Mouse (Mus musculus) kidney, adult 2 months (tissue): Measurements from ENCODE around the gene Gm15737. TPM values are rescaled to one million over a fixed set of nuclear protein-coding genes. Genes with fewer than 3 reads are reported as not detected.
A peak's percentile ranks its signal among the peaks of the same experiment; 100 is the strongest.

Experiments
- DNase-seq: peaks from one replicate; pipeline ENCODE4 v3.0.0; 2021
- H3K27ac ChIP-seq: fragments of 200-500 bp; 2 replicates; pipeline ENCODE4 v1.5.1; 2012; ENCODE audit warnings: low read depth, low read length, control low read depth, inconsistent platforms; ENCODE audit not compliant: insufficient read depth
- H3K27me3 ChIP-seq: fragments of 200-500 bp; replicated peaks from 2 replicates; pipeline ENCODE4 v1.6.1; 2012; ENCODE audit warnings: mild to moderate bottlenecking, moderate library complexity, low read length, inconsistent platforms; ENCODE audit not compliant: control insufficient read depth, insufficient read depth
- H3K36me3 ChIP-seq: fragments of 200-500 bp; 2 replicates; pipeline ENCODE4 v1.6.1; 2012; ENCODE audit warnings: mild to moderate bottlenecking, moderate library complexity, low read length, inconsistent platforms; ENCODE audit not compliant: control insufficient read depth, insufficient read depth
- H3K4me1 ChIP-seq: fragments of 200-500 bp; 2 replicates; pipeline ENCODE4 v1.6.1; 2011; ENCODE audit warnings: low read length; ENCODE audit not compliant: control insufficient read depth, insufficient read depth
- H3K4me3 ChIP-seq: fragments of 200-500 bp; 2 replicates; pipeline ENCODE4 v1.5.1; 2011; ENCODE audit warnings: mild to moderate bottlenecking, low read depth, low read length, control low read depth; ENCODE audit not compliant: insufficient read depth
- CTCF ChIP-seq: fragments of 200-500 bp; conservative IDR thresholded peaks from 2 replicates; pipeline ENCODE4 v1.5.1; 2011; ENCODE audit warnings: low read depth, mild to moderate bottlenecking, control low read depth, low read length, moderate library complexity, mixed read lengths; ENCODE audit not compliant: insufficient read depth, insufficient read length
- POLR2A ChIP-seq: fragments of 200-500 bp; IDR thresholded peaks from one replicate; pipeline ENCODE4 v1.6.1; 2011; ENCODE audit warnings: low read depth, low read length, control low read depth
- WGBS: fragments of 180-500 bp; shearing (Covaris S2); methylation state at CpG from one replicate; pipeline ENCODE4 v1.1.7; 2018; 5-methylcytosine and 5-hydroxymethylcytosine counted together
- polyA plus RNA-seq: library from polyadenylated mRNA; depleted of rRNA; stranded (reverse); fragments of >200 nt; gene quantifications from 2 replicates; pipeline ENCODE4 v1.2.3, GENCODE M21; 2012

The Gm15737 gene
- polyA plus RNA-seq, 1 experiment = not detected

DNA sequence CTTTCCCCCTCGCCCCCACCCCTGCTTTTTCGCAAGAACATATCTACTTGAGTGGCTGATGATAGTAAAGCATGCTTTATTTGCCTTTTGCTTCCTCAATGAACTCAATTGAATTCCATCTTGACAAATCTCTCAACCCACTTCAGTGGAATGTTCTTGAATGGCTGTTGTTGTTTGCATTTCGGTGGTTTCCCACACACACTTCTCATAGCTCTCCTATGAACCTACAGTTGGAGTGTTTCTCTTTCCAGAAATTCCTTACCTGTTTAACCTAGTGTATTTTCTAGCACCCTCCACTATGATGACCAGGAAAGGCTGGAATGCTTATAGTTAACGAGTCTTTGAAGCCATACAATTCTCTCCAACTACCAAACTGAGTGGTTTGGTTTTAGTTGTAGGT is 14.3 kb upstream of the Gm15737 start:
- 89% methylated on average over 4 of the region's 4 CpGs for WGBS
- no peak overlapping the region for H3K4me3 ChIP-seq

DNA sequence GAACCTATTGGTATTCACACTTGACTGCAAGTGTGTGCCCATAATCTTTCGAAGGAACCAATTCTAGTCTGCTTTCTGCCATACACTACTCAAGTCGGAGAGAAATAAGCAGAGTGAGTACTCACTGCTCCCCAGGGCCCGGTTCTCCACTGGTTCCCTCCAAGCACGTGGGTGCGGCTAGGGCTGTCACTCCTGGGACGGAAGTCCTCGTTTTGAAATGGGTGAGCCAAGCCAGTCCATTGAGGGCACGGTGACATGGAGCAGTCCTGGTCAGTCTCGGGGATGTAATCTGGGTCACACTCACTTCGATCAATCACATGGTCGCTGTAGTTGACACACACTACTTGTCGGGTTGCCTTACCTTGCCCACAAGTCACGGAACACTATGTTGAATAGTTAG is 11.4 kb upstream of the Gm15737 start:
- peaks cover 22% of the 10 kb centered on the region for H3K4me1 ChIP-seq
- DNase-seq = no peak
- H3K4me3 ChIP-seq = no peak overlapping the region
- 89% methylated on average over 13 of the region's 13 CpGs for WGBS
- H3K27ac ChIP-seq = no peak overlapping the region
- no peaks in the 10 kb centered on the region; the same call in 1 of the 2 replicates for H3K36me3 ChIP-seq
- TF ChIP-seq CTCF (no peak), POLR2A (no peak)
- no peaks in the 10 kb centered on the region for H3K27me3 ChIP-seq

More for the DNA sequence above, 14.3 kb upstream of the Gm15737 start:
- Histone ChIP-seq H3K36me3 (no peaks in the 10 kb centered on the region; the same call in 1 of the 2 replicates), H3K27ac (no peak overlapping the region), H3K27me3 (no peaks in the 10 kb centered on the region), H3K4me1 (peaks cover 14% of the 10 kb centered on the region)
- no peak for TF ChIP-seq CTCF
- no peak for TF ChIP-seq POLR2A
- DNase-seq = no peak

DNA sequence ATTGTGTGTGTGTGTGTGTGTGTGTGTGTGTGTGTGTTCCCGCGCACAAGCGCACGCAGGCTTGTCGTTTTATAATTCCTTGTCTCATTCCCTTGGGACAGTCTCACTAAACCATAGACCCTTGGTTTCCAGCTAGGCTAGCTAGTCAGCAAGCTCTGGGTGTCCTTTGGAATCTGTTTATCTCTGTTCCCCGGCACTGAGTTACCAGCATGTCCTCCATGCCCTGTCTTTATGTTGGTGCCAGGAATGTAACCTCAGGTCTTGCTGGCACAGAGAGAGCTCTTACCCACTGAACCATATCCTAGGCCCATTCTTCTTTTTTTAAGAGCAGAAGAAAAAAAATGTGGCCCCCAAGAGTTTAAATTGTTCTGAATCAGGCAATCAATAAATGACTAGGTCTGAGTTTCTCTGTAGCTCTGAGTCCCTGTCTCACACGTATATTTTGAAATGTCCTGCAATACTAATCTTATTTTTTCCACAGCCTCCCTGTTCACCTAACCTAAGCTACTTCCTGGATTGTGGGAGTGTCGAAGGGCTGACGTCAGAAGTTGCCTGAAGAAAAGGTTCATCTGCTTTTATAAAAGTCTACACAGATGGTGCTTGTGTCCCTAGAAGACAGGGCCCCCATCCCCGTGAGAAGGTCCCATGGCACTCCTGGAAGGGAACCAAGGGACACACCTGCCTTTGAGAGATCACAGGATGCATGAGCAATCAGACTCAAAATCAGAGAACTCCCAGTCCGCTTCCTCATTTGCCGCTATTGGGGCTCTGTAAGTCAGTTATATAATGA is 10.2 kb upstream of the Gm15737 start:
- Histone ChIP-seq H3K27me3 (no peaks in the 10 kb centered on the region), H3K36me3 (no peaks in the 10 kb centered on the region; the same call in 1 of the 2 replicates), H3K4me1 (peaks cover 22% of the 10 kb centered on the region), H3K4me3 (no peak overlapping the region), H3K27ac (peak overlapping the region; percentile 49)
- 35% methylated on average over 12 of the region's 12 CpGs for WGBS
- TF ChIP-seq POLR2A = no peak
- no peak for TF ChIP-seq CTCF
- DNase-seq = peak; percentile 81

DNA sequence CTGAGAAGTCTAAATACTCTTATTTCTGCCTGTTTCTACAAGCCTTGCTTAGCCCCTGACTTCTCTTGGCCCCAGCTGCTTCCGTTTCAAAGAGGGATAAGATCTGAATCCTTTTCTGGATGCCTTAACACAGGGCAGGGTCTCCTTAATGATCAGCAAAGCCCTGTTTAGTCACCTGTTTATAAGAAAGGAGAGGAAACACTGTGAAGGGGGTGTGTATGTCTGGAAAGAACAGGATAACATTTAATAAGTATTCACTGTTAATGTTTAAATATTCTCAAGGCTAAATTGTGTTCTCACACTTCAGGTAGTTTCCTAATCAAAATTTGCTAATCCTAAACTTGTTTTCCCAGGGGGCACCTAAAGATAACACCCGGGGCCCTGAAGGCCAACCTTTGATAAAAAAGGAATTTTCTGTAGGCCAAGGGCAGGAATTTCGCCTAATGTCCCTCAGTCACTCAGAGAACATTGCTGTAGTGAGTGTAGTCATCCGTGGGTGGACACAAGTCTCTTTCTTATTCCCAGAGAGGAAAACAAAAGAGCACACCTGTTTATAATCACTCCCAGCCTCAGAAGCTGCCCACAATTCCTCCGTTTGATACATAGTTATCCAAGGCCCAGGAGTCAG is 8.8 kb upstream of the Gm15737 start:
- Histone ChIP-seq H3K36me3 (no peaks in the 10 kb centered on the region), H3K27me3 (no peaks in the 10 kb centered on the region), H3K4me1 (peaks cover 22% of the 10 kb centered on the region), H3K4me3 (no peak overlapping the region), H3K27ac (peak overlapping the region; percentile 89)
- DNase-seq = peak; percentile 52
- no peak for TF ChIP-seq POLR2A
- TF ChIP-seq CTCF = no peak
- 49% methylated on average over 5 of the region's 5 CpGs for WGBS

DNA sequence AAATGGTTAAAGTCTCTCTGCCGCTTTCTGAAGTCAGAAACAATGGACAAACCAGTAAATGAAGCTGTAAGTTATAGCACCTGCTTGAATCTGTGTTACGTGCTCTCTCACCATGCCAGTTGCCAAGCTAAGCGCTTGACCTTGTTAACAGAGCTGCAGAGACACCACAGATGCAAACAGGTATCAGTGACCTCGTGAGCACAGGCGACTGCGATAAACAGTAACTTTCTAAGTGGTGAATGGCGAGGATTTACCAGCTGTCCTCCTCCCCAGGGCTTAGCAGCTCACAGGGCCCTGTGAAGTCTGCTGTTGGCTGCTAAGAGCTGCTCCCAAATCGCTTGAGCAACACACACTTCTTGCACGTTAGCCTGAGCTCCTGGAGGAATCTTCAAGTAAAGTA is 6.6 kb upstream of the Gm15737 start:
- H3K27ac ChIP-seq = no peak overlapping the region
- peaks cover 18% of the 10 kb centered on the region for H3K4me1 ChIP-seq
- WGBS = 75% methylated on average over 9 of the region's 9 CpGs
- DNase-seq = no peak
- H3K36me3 ChIP-seq = no peaks in the 10 kb centered on the region
- H3K27me3 ChIP-seq = no peaks in the 10 kb centered on the region
- TF ChIP-seq CTCF = no peak
- no peak for TF ChIP-seq POLR2A
- H3K4me3 ChIP-seq = no peak overlapping the region

DNA sequence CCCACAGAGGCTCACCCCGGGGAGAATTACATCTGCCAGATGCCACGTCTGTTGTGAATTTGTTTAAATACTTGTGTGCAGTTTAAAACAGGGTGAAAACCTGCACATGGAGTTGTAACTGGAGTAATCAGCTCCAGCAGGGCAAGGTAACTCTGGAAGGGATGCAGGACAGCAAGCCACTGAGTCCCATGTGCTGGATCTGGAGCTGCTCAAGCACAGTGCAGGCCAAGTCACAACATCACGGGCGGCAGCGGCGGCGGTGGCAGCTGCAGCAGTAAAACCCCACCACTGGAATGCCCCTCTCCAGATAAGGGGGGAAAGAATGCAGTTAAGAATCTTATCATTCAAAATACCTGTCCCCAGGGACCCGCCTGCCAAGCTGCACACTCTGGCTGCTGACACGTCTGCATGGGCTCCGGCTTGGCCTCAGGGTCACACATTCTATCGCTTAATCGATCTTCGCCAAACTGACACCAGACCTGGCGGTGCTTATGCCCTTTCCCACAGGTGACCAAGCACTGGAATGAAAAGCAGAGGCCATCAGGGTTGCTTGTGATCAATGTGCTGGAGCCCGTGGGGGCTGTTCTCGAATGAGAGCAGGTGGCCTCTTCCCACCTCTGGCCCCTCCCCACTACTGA is 544 bp downstream of the Gm15737 start:
- H3K4me3 ChIP-seq = no peak overlapping the region
- peak overlapping the region; percentile 85 for H3K27ac ChIP-seq
- WGBS = 64% methylated on average over 16 of the region's 16 CpGs
- no peaks in the 10 kb centered on the region for H3K27me3 ChIP-seq
- DNase-seq = no peak
- no peak for TF ChIP-seq CTCF
- no peak for TF ChIP-seq POLR2A
- no peaks in the 10 kb centered on the region for H3K4me1 ChIP-seq
- H3K36me3 ChIP-seq = no peaks in the 10 kb centered on the region; the same call in 1 of the 2 replicates

DNA sequence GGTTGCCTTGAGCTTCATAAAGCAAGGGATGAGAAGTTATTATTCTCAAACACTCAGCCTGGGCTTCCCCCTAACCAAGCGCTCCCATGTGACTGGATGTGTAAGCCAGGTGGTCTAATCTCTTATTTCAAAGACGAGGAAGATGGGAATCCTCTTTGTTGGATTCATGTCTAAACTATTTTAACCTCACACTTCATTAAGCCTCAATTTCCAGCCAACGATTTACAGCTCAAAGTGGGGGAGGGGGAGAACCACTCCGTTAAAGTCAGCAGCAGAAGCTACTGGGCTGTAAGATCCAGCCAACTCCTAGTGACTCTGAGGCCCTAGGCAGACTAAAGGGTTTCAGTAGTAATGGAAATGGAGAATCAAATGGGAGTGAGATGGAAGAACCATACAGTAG is 2.7 kb downstream of the Gm15737 start:
- no peaks in the 10 kb centered on the region; the same call in 1 of the 2 replicates for H3K36me3 ChIP-seq
- no peak for TF ChIP-seq POLR2A
- TF ChIP-seq CTCF = no peak
- no peak overlapping the region for H3K4me3 ChIP-seq
- no peaks in the 10 kb centered on the region for H3K27me3 ChIP-seq
- 63% methylated on average over 4 of the region's 4 CpGs for WGBS
- H3K27ac ChIP-seq = no peak overlapping the region
- H3K4me1 ChIP-seq = 0 out of 2 replicates have a peak, but pooled peaks cover 3% of the 10 kb centered on the region
- DNase-seq = no peak
